Mouse (Mus musculus) intestine, embryonic 15.5 days (tissue): ENCODE results near the gene Zcchc2. TPM values are rescaled to one million over a fixed set of nuclear protein-coding genes. Genes with fewer than 3 reads are reported as not detected.
A peak's percentile ranks its signal among the peaks of the same experiment; 100 is the strongest.

ENCODE experiments used
- ATAC-seq: fragments of 200-750 bp; cut with Nextera tagmentation; 2 replicates; pipeline ENCODE4 v1.8.0; 2017; ENCODE audit warnings: moderate TSS enrichment, moderate library complexity
- H3K27ac ChIP-seq: fragments of 300-500 bp; sonication (generic); 2 replicates; pipeline ENCODE4 v1.5.1; 2015; ENCODE audit warnings: mild to moderate bottlenecking, inconsistent platforms
- H3K27me3 ChIP-seq: fragments of 300-500 bp; sonication (generic); replicated peaks from 2 replicates; pipeline ENCODE4 v1.6.1; 2015; ENCODE audit warnings: inconsistent platforms
- H3K36me3 ChIP-seq: fragments of 300-500 bp; sonication (generic); 2 replicates; pipeline ENCODE4 v1.6.1; 2015; ENCODE audit warnings: inconsistent platforms
- H3K4me1 ChIP-seq: fragments of 300-500 bp; sonication (generic); replicated peaks from 2 replicates; pipeline ENCODE4 v1.6.1; 2015; ENCODE audit warnings: inconsistent platforms
- H3K4me2 ChIP-seq: fragments of 300-500 bp; sonication (generic); replicated peaks from 2 replicates; pipeline ENCODE4 v1.6.1; 2015; ENCODE audit warnings: mild to moderate bottlenecking, inconsistent platforms
- H3K4me3 ChIP-seq: fragments of 300-500 bp; sonication (generic); replicated peaks from 2 replicates; pipeline ENCODE4 v1.5.1; 2015; ENCODE audit warnings: inconsistent platforms
- H3K9ac ChIP-seq: fragments of 300-500 bp; sonication (generic); 2 replicates; pipeline ENCODE4 v1.6.1; 2015; ENCODE audit warnings: inconsistent platforms
- H3K9me3 ChIP-seq: fragments of 300-500 bp; sonication (generic); 2 replicates; pipeline ENCODE4 v1.6.1; 2016; ENCODE audit warnings: inconsistent platforms
- WGBS: fragments of 180-500 bp; shearing (Covaris S2); methylation state at CpG from one replicate; pipeline ENCODE4 v1.1.7; 2015; 5-methylcytosine and 5-hydroxymethylcytosine counted together
- polyA plus RNA-seq: library from polyadenylated mRNA; unstranded; fragments of >200 nt; fragmentation: Nextera tagmentation; extraction: Ambion mirVana; gene quantifications from 2 replicates; pipeline ENCODE4 v1.2.1, GENCODE M21; 2015

The Zcchc2 gene
- polyA plus RNA-seq, 1 experiment from 2014 or later, result 2.2 TPM

DNA sequence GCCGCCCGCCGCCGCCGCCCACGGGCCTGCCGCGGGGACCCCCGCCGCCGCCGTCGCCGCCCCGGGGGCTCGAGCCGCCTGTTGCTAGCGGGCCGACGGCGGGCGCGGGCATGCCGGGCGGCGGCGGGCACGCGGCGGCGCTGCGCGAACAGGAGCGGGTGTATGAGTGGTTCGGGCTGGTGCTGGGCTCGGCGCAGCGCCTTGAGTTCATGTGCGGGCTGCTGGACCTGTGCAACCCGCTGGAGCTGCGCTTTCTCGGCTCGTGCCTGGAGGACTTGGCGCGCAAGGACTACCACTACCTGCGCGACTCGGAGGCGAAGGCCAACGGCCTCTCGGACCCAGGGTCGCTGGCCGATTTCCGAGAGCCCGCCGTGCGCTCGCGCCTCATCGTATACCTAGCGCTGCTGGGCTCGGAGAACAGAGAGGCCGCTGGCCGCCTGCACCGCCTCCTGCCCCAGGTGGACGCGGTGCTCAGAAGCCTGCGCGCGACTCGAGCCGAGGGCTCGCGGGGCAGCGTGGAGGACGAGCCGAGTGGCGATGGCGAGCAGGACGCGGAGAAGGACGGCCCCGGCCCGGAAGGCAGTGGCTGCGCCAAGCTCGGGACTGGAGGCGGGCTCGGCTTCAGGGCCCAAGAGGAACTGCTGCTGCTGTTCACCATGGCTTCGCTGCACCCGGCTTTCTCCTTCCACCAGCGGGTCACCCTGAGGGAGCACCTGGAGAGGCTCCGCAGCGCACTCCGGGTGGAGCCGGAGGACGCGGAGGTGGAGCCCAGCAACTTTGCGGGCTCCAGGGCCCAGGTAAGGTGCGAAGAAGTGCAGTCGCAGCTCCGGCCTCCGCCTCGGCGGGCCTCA, 930 bp downstream of the Zcchc2 start:
- Histone ChIP-seq H3K4me1 (0 out of 2 replicates have a peak, but pooled peaks cover 5% of the 10 kb centered on the region), H3K9me3 (no peaks in the 10 kb centered on the region), H3K4me3 (peak overlapping the region; percentile 81), H3K36me3 (no peaks in the 10 kb centered on the region), H3K27me3 (no peaks in the 10 kb centered on the region), H3K27ac (peak overlapping the region; percentile 95), H3K4me2 (peak overlapping the region; percentile 93), H3K9ac (peak overlapping the region; percentile 84)
- under 1% methylated on average over 102 of the region's 104 CpGs for WGBS
- peak; percentile 43 for ATAC-seq

DNA sequence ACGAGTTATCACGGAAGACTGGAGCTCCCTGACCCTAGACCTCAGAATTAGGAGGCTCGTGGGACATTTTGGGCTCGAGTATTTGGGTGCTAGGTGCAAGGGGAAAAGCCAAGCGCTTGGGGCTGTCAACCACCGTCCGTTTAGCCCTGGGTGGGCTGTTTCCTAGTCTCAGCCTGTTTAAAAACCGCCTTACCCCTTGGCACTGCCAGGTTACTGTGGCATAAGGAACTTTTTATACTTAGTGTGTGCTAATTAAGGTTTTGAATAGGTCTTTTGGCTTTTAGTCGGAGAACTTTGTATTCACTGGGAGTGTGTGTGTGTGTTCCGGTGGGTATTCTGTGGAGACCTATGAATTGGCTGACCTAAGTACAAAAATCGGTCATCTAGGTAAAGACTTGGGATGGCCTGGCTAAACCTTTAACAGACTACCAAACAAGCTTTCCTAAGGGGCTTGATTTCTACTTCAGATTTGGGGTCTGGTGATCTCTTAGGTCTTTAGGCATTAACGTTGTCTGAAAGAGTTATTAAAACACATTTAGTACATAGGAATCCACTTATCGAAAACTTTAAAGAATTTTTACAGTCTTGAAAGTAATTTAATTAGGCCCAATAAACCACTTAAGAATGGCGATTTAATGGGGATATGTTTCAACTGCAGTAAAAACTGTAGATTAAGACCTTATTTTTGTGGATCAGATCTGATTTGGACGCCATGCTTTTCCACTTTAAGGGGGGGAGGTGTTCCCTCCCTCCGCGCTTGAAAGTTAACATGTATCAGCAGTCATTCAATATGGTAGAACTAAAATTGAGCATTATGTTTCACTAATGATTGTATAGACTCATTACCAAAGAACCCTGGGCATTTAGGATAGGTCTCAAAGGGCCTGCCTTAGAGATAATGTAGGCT, 2.0 kb downstream of the Zcchc2 start:
- H3K27me3 ChIP-seq, result no peaks in the 10 kb centered on the region
- H3K9me3 ChIP-seq, result no peaks in the 10 kb centered on the region
- no peak for ATAC-seq
- H3K4me3 ChIP-seq, result peak overlapping the region; percentile 81
- peak overlapping the region; percentile 84 for H3K9ac ChIP-seq
- WGBS, result 26% methylated on average over 17 of the region's 17 CpGs
- H3K36me3 ChIP-seq, result no peaks in the 10 kb centered on the region
- peak overlapping the region; percentile 9; the same call in 1 of the 2 replicates for H3K27ac ChIP-seq
- peak overlapping the region; percentile 93 for H3K4me2 ChIP-seq
- peaks cover 5% of the 10 kb centered on the region; the same call in 1 of the 2 replicates for H3K4me1 ChIP-seq

DNA sequence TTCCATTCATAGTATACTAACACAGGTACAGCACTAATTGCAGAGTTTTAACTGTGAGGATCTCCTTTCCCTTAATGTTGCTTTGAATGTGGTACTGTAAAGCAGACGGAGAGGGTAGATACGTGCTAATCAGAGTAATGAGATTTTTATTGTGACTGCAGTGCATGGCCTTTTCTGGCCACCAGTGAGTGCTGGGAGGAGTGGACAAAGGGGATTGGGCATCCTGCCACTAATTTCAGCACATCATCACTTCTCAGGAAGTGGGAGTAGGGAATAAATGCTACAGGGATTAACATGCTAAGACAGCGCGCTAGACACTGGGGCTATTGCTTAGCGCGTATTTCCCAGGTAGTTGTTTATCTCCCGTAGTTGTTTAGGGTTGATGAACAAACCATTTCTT, 3.0 kb downstream of the Zcchc2 start:
- 10% methylated on average over 7 of the region's 7 CpGs for WGBS

DNA sequence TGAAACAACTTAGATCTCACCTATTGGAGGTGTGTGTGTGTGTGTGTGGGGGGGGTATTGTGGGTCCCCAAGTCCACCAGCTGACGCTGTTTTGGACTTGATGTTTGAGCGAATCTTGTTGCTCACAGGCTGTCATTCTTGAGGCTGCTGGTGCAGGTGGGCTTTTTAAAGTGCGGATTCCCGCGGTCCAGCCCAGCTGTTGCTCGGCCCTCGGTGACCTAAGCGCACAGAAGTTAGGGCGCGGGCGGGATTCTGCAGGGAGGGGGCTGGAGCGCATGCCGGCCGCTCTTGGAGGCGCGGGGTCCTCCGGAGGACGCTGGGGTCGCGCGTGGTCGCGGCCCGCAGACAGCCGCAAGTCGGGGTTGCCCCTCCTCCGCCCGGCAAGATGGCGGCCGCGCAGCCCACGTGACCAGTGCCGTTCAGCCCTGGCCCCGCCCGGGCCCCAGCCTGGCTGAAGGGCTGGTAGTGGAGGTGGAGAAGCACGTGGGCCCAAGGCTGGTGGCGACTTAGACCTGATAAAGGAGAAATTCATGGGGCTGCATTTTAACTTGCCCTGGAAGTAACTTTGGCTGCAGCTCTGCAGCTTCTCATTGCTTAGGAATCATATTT, 3.5 kb downstream of the Zcchc2 start:
- peak overlapping the region; percentile 93 for H3K4me2 ChIP-seq
- H3K36me3 ChIP-seq, result no peaks in the 10 kb centered on the region
- H3K27me3 ChIP-seq, result no peaks in the 10 kb centered on the region
- H3K9me3 ChIP-seq, result no peaks in the 10 kb centered on the region
- WGBS, result under 1% methylated on average over 37 of the region's 37 CpGs
- H3K4me3 ChIP-seq, result peak overlapping the region; percentile 69
- H3K9ac ChIP-seq, result peak overlapping the region; percentile 71
- H3K27ac ChIP-seq, result peak overlapping the region; percentile 75
- peak; percentile 58 for ATAC-seq
- peaks cover 9% of the 10 kb centered on the region; the same call in 1 of the 2 replicates for H3K4me1 ChIP-seq

More for the DNA sequence above, 3.0 kb downstream of the Zcchc2 start:
- H3K4me3 ChIP-seq, result peak overlapping the region; percentile 69
- H3K36me3 ChIP-seq, result no peaks in the 10 kb centered on the region
- H3K27ac ChIP-seq, result peak overlapping the region; percentile 75
- peak overlapping the region; percentile 93 for H3K4me2 ChIP-seq
- H3K9ac ChIP-seq, result peak overlapping the region; percentile 71
- ATAC-seq, result no peak
- no peaks in the 10 kb centered on the region for H3K27me3 ChIP-seq
- H3K9me3 ChIP-seq, result no peaks in the 10 kb centered on the region
- H3K4me1 ChIP-seq, result peaks cover 9% of the 10 kb centered on the region; the same call in 1 of the 2 replicates

DNA sequence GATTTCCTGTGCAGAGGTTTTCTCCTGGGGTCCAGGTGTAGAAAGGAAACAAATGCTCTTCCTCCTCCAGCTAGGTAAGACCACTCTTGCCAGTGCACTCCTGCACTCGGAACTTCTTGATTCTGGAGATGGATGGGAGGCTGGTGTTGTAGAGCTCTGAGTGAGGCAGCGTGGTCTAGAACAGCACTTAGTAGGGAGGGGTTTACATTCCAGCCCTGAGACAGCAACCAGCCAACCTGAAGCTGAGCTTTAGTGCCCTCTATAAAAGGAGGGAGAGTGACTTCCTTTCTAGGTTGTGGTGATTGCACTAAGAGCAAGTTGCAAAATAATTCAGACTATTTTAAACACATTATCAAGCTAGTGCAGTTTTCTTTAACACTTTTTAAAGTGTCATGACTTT, 5.8 kb downstream of the Zcchc2 start:
- Histone ChIP-seq H3K27ac (no peak overlapping the region), H3K4me3 (no peak overlapping the region), H3K9me3 (no peaks in the 10 kb centered on the region), H3K27me3 (no peaks in the 10 kb centered on the region), H3K4me2 (no peak overlapping the region), H3K4me1 (peaks cover 9% of the 10 kb centered on the region; the same call in 1 of the 2 replicates), H3K9ac (no peak overlapping the region), H3K36me3 (no peaks in the 10 kb centered on the region; the same call in 1 of the 2 replicates)
- 52% methylated on average over 2 of the region's 2 CpGs for WGBS
- ATAC-seq, result no peak

DNA sequence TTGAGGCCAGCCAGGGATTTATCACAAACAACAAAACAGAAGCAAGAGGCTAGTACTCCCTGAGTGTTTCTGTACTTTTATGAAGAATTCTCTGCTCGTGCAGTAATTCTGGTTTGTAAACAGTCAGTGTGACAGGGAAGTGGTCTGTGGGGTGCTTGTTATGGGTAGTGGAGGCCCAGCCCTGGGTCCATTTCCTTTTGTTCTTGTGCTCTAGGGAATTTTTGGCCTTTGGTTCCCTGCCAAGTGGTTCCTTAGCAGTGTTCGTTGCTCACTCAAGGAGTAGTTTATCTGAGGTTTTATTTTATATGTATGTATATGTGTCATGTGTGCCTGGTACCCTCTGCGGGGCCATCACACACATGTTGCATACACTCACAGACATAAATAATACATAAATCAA, 7.1 kb downstream of the Zcchc2 start:
- no peak overlapping the region for H3K4me3 ChIP-seq
- WGBS, result 40% methylated on average over 3 of the region's 3 CpGs
- H3K4me1 ChIP-seq, result peaks cover 11% of the 10 kb centered on the region; the same call in 1 of the 2 replicates
- H3K9me3 ChIP-seq, result no peaks in the 10 kb centered on the region
- H3K4me2 ChIP-seq, result no peak overlapping the region
- no peak overlapping the region for H3K27ac ChIP-seq
- no peak for ATAC-seq
- no peaks in the 10 kb centered on the region; the same call in 1 of the 2 replicates for H3K36me3 ChIP-seq
- no peaks in the 10 kb centered on the region for H3K27me3 ChIP-seq
- H3K9ac ChIP-seq, result no peak overlapping the region

DNA sequence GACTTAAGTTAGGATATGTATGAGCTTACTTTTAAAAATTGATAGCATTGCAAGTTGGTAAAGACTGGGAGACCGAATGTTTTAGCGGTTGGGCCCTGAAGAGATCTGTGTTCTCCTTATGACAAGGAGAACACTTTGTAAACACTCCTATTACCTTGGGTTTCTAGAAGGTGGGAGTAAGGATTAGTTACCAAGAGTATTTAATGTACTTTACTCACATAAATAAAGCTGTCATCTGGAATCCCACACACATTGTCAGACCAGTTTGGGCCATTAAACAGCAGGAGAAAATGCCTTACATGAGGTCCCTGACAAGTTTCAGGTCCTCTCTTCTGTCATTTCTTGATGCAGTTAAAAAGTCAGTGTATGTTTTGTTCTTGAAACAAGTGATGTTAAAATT, 9.6 kb downstream of the Zcchc2 start:
- Histone ChIP-seq H3K27me3 (no peaks in the 10 kb centered on the region), H3K27ac (no peak overlapping the region), H3K4me1 (peaks cover 8% of the 10 kb centered on the region; the same call in 1 of the 2 replicates), H3K4me2 (no peak overlapping the region), H3K36me3 (peaks cover 3% of the 10 kb centered on the region; the same call in 1 of the 2 replicates), H3K9ac (no peak overlapping the region), H3K4me3 (no peak overlapping the region), H3K9me3 (no peaks in the 10 kb centered on the region)
- 83% methylated on average over 2 of the region's 2 CpGs for WGBS
- no peak for ATAC-seq

DNA sequence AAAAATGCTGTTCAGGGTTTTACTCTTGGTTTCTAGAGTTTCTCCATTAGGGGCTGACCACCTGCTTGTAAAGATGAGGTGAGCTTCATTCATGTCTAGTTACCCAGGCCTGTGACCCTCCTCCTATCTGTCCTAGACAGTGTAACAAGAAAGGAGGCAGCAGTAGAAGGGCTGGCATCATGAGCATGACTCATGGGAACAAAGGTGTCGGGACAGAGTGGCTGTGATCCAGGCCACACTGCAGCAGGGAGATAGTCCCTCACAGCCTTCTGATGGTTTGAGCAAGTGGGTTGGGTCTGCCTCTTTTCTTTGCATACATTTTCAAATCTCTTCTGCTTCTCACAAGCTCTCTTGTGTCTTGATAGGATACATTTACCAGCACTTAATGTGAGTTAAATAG, 17.4 kb downstream of the Zcchc2 start:
- H3K9me3 ChIP-seq, result no peaks in the 10 kb centered on the region
- no peak overlapping the region for H3K27ac ChIP-seq
- no peak for ATAC-seq
- no peak overlapping the region for H3K9ac ChIP-seq
- no peak overlapping the region for H3K4me2 ChIP-seq
- 79% methylated on average over 1 of the region's 1 CpGs for WGBS
- no peaks in the 10 kb centered on the region for H3K27me3 ChIP-seq
- no peaks in the 10 kb centered on the region for H3K4me1 ChIP-seq
- H3K36me3 ChIP-seq, result peaks cover 3% of the 10 kb centered on the region; the same call in 1 of the 2 replicates
- no peak overlapping the region for H3K4me3 ChIP-seq

DNA sequence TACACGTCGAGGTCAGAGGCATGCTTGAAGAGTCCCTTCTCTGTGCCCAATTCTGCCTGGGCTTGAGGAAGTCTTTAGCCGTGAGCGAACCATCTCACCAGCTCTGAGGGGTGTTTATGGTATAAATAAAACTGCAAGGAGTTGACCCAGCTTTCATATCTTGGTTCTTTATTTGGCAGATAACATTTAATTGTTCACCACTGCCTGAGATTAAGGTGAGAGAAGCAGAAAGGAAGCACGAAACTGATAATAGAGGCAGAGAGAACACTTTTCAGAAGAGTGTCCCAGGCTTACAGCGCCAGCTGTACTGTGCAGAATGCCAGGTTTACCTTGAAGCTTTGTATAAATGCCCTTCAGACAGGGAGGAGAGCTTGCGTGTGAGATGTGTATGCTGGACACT, 20.9 kb downstream of the Zcchc2 start:
- no peak overlapping the region for H3K9ac ChIP-seq
- no peaks in the 10 kb centered on the region for H3K9me3 ChIP-seq
- no peak for ATAC-seq
- no peaks in the 10 kb centered on the region for H3K27me3 ChIP-seq
- no peaks in the 10 kb centered on the region for H3K4me1 ChIP-seq
- H3K36me3 ChIP-seq, result no peaks in the 10 kb centered on the region
- H3K4me3 ChIP-seq, result no peak overlapping the region
- no peak overlapping the region for H3K27ac ChIP-seq
- no peak overlapping the region for H3K4me2 ChIP-seq
- 79% methylated on average over 7 of the region's 7 CpGs for WGBS

DNA sequence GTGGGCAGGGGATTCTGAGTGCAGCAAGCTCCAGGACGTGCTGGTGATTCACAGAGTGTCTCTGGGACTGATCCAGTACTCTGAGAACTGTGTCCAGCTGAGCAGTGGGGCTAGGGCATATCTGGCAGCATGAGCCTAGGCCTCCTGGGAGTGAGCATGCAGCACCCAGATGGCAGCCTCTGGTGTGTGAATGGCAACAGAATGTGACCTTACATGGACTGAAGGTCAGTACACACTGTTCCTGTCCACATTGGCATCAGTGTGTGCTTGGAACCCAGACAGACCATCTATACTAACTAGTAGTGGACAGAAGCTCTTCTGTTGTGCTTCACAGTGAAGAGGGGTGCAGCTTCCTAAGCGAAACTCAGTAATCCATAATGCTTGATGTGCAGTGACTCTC, 23.6 kb downstream of the Zcchc2 start:
- Histone ChIP-seq H3K4me1 (no peaks in the 10 kb centered on the region), H3K4me2 (no peak overlapping the region), H3K27me3 (no peaks in the 10 kb centered on the region), H3K27ac (no peak overlapping the region), H3K4me3 (no peak overlapping the region), H3K36me3 (peaks cover 2% of the 10 kb centered on the region; the same call in 1 of the 2 replicates), H3K9me3 (no peaks in the 10 kb centered on the region), H3K9ac (no peak overlapping the region)
- WGBS, result 77% methylated on average over 2 of the region's 2 CpGs
- peak; percentile 28; the same call in 1 of the 2 replicates for ATAC-seq

DNA sequence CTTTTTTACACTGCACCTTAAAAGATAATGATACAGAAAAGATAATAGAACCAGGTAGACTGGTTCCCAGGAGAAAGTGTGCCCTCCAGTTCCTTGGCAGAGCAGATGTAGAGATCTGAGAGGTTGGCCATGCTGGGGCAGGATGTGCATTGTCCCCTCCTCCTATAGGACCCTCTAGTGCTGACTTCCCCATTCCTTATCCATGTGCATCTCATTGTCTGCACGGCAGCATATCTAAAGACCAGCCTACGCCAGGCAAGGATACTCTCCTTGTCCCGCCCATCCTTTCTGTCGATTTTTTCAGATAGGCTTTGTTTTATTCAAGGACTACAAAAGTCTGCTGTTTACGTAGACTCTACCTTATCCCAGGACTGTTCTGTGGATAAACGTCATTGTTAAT, 26.1 kb downstream of the Zcchc2 start:
- Histone ChIP-seq H3K36me3 (peaks cover 11% of the 10 kb centered on the region; the same call in 1 of the 2 replicates), H3K27me3 (no peaks in the 10 kb centered on the region)
- WGBS, result 71% methylated on average over 6 of the region's 6 CpGs

More for the DNA sequence above, 26.1 kb downstream of the Zcchc2 start:
- H3K4me2 ChIP-seq, result no peak overlapping the region
- no peaks in the 10 kb centered on the region for H3K4me1 ChIP-seq
- no peaks in the 10 kb centered on the region for H3K9me3 ChIP-seq
- no peak overlapping the region for H3K4me3 ChIP-seq
- H3K27ac ChIP-seq, result no peak overlapping the region
- ATAC-seq, result no peak
- no peak overlapping the region for H3K9ac ChIP-seq
